8 mouse cellular contexts compared by ENCODE assay signal in the genomic region with DNA sequence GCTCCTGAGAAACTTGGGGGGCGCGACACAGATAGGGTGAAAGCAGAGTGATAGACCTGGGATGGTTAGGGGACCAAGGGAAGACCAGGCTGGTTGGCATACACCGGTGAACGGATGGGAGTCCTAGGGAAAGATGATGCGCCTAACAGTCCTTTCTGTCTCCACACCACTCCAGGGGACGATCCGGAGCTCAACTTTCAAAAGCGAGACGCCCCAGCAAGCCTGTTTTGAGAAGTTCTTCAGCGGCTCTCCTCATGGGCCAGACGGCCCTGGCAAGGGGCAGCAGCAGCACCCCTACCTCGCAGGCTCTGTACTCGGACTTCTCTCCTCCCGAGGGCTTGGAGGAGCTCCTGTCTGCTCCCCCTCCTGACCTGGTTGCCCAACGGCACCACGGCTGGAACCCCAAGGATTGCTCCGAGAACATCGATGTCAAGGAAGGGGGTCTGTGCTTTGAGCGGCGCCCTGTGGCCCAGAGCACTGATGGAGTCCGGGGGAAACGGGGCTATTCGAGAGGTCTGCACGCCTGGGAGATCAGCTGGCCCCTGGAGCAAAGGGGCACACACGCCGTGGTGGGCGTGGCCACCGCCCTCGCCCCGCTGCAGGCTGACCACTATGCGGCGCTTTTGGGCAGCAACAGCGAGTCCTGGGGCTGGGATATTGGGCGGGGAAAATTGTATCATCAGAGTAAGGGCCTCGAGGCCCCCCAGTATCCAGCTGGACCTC. TPM values are rescaled to one million over a fixed set of nuclear protein-coding genes. Genes with fewer than 3 reads are reported as not detected.
DNase-seq lines count a peak whose midpoint lies in the region; ATAC-seq and TF ChIP-seq lines count a peak whose summit lies in the region.

No protein-coding gene starts in this region.

- no peaks in the 10 kb centered on the region for H3K27me3 ChIP-seq in C2C12 (ENCODE audit: control insufficient read depth, insufficient read depth, insufficient read length)
- no peaks in the 10 kb centered on the region for H3K27me3 ChIP-seq in embryonic facial prominence, embryonic 13.5 days
- no peaks in the 10 kb centered on the region for H3K27me3 ChIP-seq in heart, embryonic 11.5 days (ENCODE audit: control insufficient read depth, insufficient read depth, low read length)
- no peaks in the 10 kb centered on the region for H3K27me3 ChIP-seq in kidney, embryonic 15.5 days
- H3K27me3 ChIP-seq in liver, embryonic 15.5 days, result no peaks in the 10 kb centered on the region
- H3K27me3 ChIP-seq in stomach, embryonic 16.5 days (ENCODE audit: control insufficient read depth, insufficient read depth, low read length), result no peaks in the 10 kb centered on the region

- H3K4me3 ChIP-seq in C2C12 (ENCODE audit: insufficient read depth, poor library complexity, severe bottlenecking), result peak overlapping the region; percentile 49
- H3K4me3 ChIP-seq in embryonic facial prominence, embryonic 13.5 days, result peak overlapping the region; percentile 58
- H3K4me3 ChIP-seq in heart, embryonic 11.5 days (ENCODE audit: low read depth, low read length), result peak overlapping the region; percentile 68
- H3K4me3 ChIP-seq in kidney, embryonic 15.5 days (replicated peaks), result peak overlapping the region; percentile 70
- peak overlapping the region; percentile 76 for H3K4me3 ChIP-seq in liver, embryonic 15.5 days (replicated peaks)
- H3K4me3 ChIP-seq in stomach, embryonic 16.5 days (replicated peaks; ENCODE audit: low read length), result peak overlapping the region; percentile 66

- DNase-seq in adrenal gland, postnatal 4 days (ENCODE audit: low spot score in 2 of 2), result peak; percentile 68 to 70
- DNase-seq in neural tube, embryonic 10.5 days (ENCODE audit: extremely low spot score, low spot score), result peak; percentile 85

- peaks cover 32% of the 10 kb centered on the region for H3K36me3 ChIP-seq in C2C12 (ENCODE audit: control insufficient read depth, insufficient read depth)
- H3K36me3 ChIP-seq in embryonic facial prominence, embryonic 13.5 days, result peaks cover 24% of the 10 kb centered on the region
- peaks cover 12% of the 10 kb centered on the region for H3K36me3 ChIP-seq in heart, embryonic 11.5 days (ENCODE audit: control insufficient read depth, insufficient read depth, low read length)
- peaks cover 23% of the 10 kb centered on the region for H3K36me3 ChIP-seq in kidney, embryonic 15.5 days
- peaks cover 30% of the 10 kb centered on the region for H3K36me3 ChIP-seq in liver, embryonic 15.5 days (replicated peaks)
- H3K36me3 ChIP-seq in stomach, embryonic 16.5 days (ENCODE audit: control insufficient read depth, insufficient read depth, low read length), result 0 out of 2 replicates have a peak, but pooled peaks cover 7% of the 10 kb centered on the region

- H3K4me1 ChIP-seq in embryonic facial prominence, embryonic 13.5 days, result peaks cover 54% of the 10 kb centered on the region
- H3K4me1 ChIP-seq in heart, embryonic 11.5 days (ENCODE audit: control insufficient read depth, insufficient read depth, low read length), result peaks cover 37% of the 10 kb centered on the region
- H3K4me1 ChIP-seq in kidney, embryonic 15.5 days, result peaks cover 71% of the 10 kb centered on the region
- H3K4me1 ChIP-seq in liver, embryonic 15.5 days (replicated peaks), result peaks cover 90% of the 10 kb centered on the region
- H3K4me1 ChIP-seq in stomach, embryonic 16.5 days (ENCODE audit: control insufficient read depth, insufficient read depth, low read length), result peaks cover 34% of the 10 kb centered on the region

- ATAC-seq in embryonic facial prominence, embryonic 13.5 days (ENCODE audit: insufficient number of reproducible peaks, insufficient read depth, low FRiP score, low TSS enrichment, low read depth), result no peak
- ATAC-seq in heart, embryonic 11.5 days (replicated peaks; ENCODE audit: insufficient number of reproducible peaks, low FRiP score, low TSS enrichment), result peak; percentile 28
- peak; percentile 4 for ATAC-seq in kidney, embryonic 15.5 days (replicated peaks; ENCODE audit: low FRiP score)
- peak; percentile 40 for ATAC-seq in liver, embryonic 15.5 days (ENCODE audit: insufficient read depth)
- peak; percentile 14; the same call in 1 of the 2 replicates for ATAC-seq in stomach, embryonic 16.5 days (ENCODE audit: insufficient read depth, low FRiP score)

- H3K4me2 ChIP-seq in embryonic facial prominence, embryonic 13.5 days, result peak overlapping the region; percentile 97
- peak overlapping the region; percentile 92 for H3K4me2 ChIP-seq in heart, embryonic 11.5 days
- peak overlapping the region; percentile 96 for H3K4me2 ChIP-seq in kidney, embryonic 15.5 days
- peak overlapping the region; percentile 98 for H3K4me2 ChIP-seq in liver, embryonic 15.5 days
- peak overlapping the region; percentile 93 for H3K4me2 ChIP-seq in stomach, embryonic 16.5 days (ENCODE audit: low read depth, low read length)

- peak overlapping the region; percentile 66 for H3ac ChIP-seq in C2C12 (ENCODE audit: control insufficient read depth, insufficient read length, low read depth)

- peaks cover 38% of the 10 kb centered on the region for H3K79me2 ChIP-seq in C2C12 (ENCODE audit: control insufficient read depth, insufficient read depth)

- H3K9ac ChIP-seq in embryonic facial prominence, embryonic 13.5 days, result peak overlapping the region; percentile 74
- H3K9ac ChIP-seq in heart, embryonic 11.5 days (ENCODE audit: low read depth, low read length), result peak overlapping the region; percentile 84
- peak overlapping the region; percentile 68 for H3K9ac ChIP-seq in kidney, embryonic 15.5 days
- H3K9ac ChIP-seq in liver, embryonic 15.5 days, result peak overlapping the region; percentile 85
- peak overlapping the region; percentile 81 for H3K9ac ChIP-seq in stomach, embryonic 16.5 days (ENCODE audit: low read length)

- peak; percentile 95 for TF ChIP-seq CTCF in C2C12 (IDR thresholded peaks at IDR 0.05; ENCODE audit: control insufficient read depth, insufficient read depth, insufficient read length)

- peaks cover 31% of the 10 kb centered on the region for H3K79me3 ChIP-seq in C2C12 (ENCODE audit: low read depth)

- under 1% methylated on average over 35 of the region's 35 CpGs for WGBS in embryonic facial prominence, embryonic 13.5 days
- WGBS in heart, embryonic 11.5 days (ENCODE audit: insufficient replicate concordance), result 1% methylated on average over 35 of the region's 35 CpGs
- under 1% methylated on average over 35 of the region's 35 CpGs for WGBS in kidney, embryonic 15.5 days
- WGBS in liver, embryonic 15.5 days (ENCODE audit: insufficient replicate concordance), result under 1% methylated on average over 35 of the region's 35 CpGs
- under 1% methylated on average over 35 of the region's 35 CpGs for WGBS in stomach, embryonic 16.5 days

- peak overlapping the region; percentile 92 for H3K27ac ChIP-seq in embryonic facial prominence, embryonic 13.5 days
- peak overlapping the region; percentile 92 for H3K27ac ChIP-seq in heart, embryonic 11.5 days (ENCODE audit: low read depth, low read length)
- peak overlapping the region; percentile 98 for H3K27ac ChIP-seq in kidney, embryonic 15.5 days
- H3K27ac ChIP-seq in liver, embryonic 15.5 days (replicated peaks), result peak overlapping the region; percentile 91
- H3K27ac ChIP-seq in stomach, embryonic 16.5 days (ENCODE audit: low read length), result peak overlapping the region; percentile 96

- no peaks in the 10 kb centered on the region for H3K9me3 ChIP-seq in embryonic facial prominence, embryonic 13.5 days
- H3K9me3 ChIP-seq in heart, embryonic 11.5 days (replicated peaks; ENCODE audit: control insufficient read depth, low read length), result no peaks in the 10 kb centered on the region
- no peaks in the 10 kb centered on the region for H3K9me3 ChIP-seq in kidney, embryonic 15.5 days (replicated peaks)
- H3K9me3 ChIP-seq in liver, embryonic 15.5 days (replicated peaks), result no peaks in the 10 kb centered on the region
- H3K9me3 ChIP-seq in stomach, embryonic 16.5 days (replicated peaks; ENCODE audit: control insufficient read depth, low read length), result no peaks in the 10 kb centered on the region

RNA-seq across cellular contexts. Expression of gene Spsb2, which starts 0.8 kb away (rescaled TPM):
- 24.8 TPM for polyA plus RNA-seq in C2C12 (2012; fragmentation: generic; extraction: Trizol)
- 10 to 100 TPM; 18.7 to 19.2 TPM for total RNA-seq in adrenal gland, postnatal 4 days (2021)
- 9.1 and 10.5 TPM in 2 replicates for polyA plus RNA-seq in embryonic facial prominence, embryonic 13.5 days (2015; fragmentation: Nextera tagmentation; extraction: Ambion mirVana)
- polyA plus RNA-seq in heart, embryonic 11.5 days (2014; fragmentation: Nextera tagmentation; extraction: Ambion mirVana), result 4.5 and 6.6 TPM in 2 replicates
- 15.3 and 18.2 TPM in 2 replicates for polyA plus RNA-seq in kidney, embryonic 15.5 days (2015; fragmentation: Nextera tagmentation; extraction: Ambion mirVana)
- 9.2 and 9.5 TPM in 2 replicates for polyA plus RNA-seq in liver, embryonic 15.5 days (2015; fragmentation: Nextera tagmentation; extraction: Ambion mirVana)
- polyA plus RNA-seq in stomach, embryonic 16.5 days (2015; fragmentation: Nextera tagmentation; extraction: Ambion mirVana), result 14.8 and 15.1 TPM in 2 replicates

RNA-seq across cellular contexts. Expression of gene Tpi1, which starts 4.9 kb away (rescaled TPM):
- 604 TPM for polyA plus RNA-seq in C2C12 (2012; fragmentation: generic; extraction: Trizol)
- 100 to 1,000 TPM; 422 to 439 TPM for total RNA-seq in adrenal gland, postnatal 4 days (2021)
- polyA plus RNA-seq in embryonic facial prominence, embryonic 13.5 days (2015; fragmentation: Nextera tagmentation; extraction: Ambion mirVana), result 710 and 723 TPM in 2 replicates
- polyA plus RNA-seq in heart, embryonic 11.5 days (2014; fragmentation: Nextera tagmentation; extraction: Ambion mirVana), result 1,419 and 1,543 TPM in 2 replicates
- polyA plus RNA-seq in kidney, embryonic 15.5 days (2015; fragmentation: Nextera tagmentation; extraction: Ambion mirVana), result 717 and 755 TPM in 2 replicates
- polyA plus RNA-seq in liver, embryonic 15.5 days (2015; fragmentation: Nextera tagmentation; extraction: Ambion mirVana), result 405 and 414 TPM in 2 replicates
- polyA plus RNA-seq in stomach, embryonic 16.5 days (2015; fragmentation: Nextera tagmentation; extraction: Ambion mirVana), result 938 and 959 TPM in 2 replicates

RNA-seq across cellular contexts. Expression of gene Usp5, which starts 20.1 kb away (rescaled TPM):
- polyA plus RNA-seq in C2C12 (2012; fragmentation: generic; extraction: Trizol), result 132 TPM
- 100 to 1,000 TPM; 141 to 148 TPM for total RNA-seq in adrenal gland, postnatal 4 days (2021)
- polyA plus RNA-seq in embryonic facial prominence, embryonic 13.5 days (2015; fragmentation: Nextera tagmentation; extraction: Ambion mirVana), result 149 and 163 TPM in 2 replicates
- polyA plus RNA-seq in heart, embryonic 11.5 days (2014; fragmentation: Nextera tagmentation; extraction: Ambion mirVana), result 87.3 and 98.3 TPM in 2 replicates
- polyA plus RNA-seq in kidney, embryonic 15.5 days (2015; fragmentation: Nextera tagmentation; extraction: Ambion mirVana), result 149 and 175 TPM in 2 replicates
- 54.9 and 55.4 TPM in 2 replicates for polyA plus RNA-seq in liver, embryonic 15.5 days (2015; fragmentation: Nextera tagmentation; extraction: Ambion mirVana)
- 128 and 139 TPM in 2 replicates for polyA plus RNA-seq in stomach, embryonic 16.5 days (2015; fragmentation: Nextera tagmentation; extraction: Ambion mirVana)

RNA-seq across cellular contexts. Expression of gene Cdca3, which starts 20.1 kb away (rescaled TPM):
- 69.9 TPM for polyA plus RNA-seq in C2C12 (2012; fragmentation: generic; extraction: Trizol)
- total RNA-seq in adrenal gland, postnatal 4 days (2021), result 10 to 100 TPM; 50.6 to 58.6 TPM
- polyA plus RNA-seq in embryonic facial prominence, embryonic 13.5 days (2015; fragmentation: Nextera tagmentation; extraction: Ambion mirVana), result 142 and 184 TPM in 2 replicates
- polyA plus RNA-seq in heart, embryonic 11.5 days (2014; fragmentation: Nextera tagmentation; extraction: Ambion mirVana), result 137 and 153 TPM in 2 replicates
- 178 and 185 TPM in 2 replicates for polyA plus RNA-seq in kidney, embryonic 15.5 days (2015; fragmentation: Nextera tagmentation; extraction: Ambion mirVana)
- 192 and 194 TPM in 2 replicates for polyA plus RNA-seq in liver, embryonic 15.5 days (2015; fragmentation: Nextera tagmentation; extraction: Ambion mirVana)
- 129 and 138 TPM in 2 replicates for polyA plus RNA-seq in stomach, embryonic 16.5 days (2015; fragmentation: Nextera tagmentation; extraction: Ambion mirVana)

RNA-seq across cellular contexts. Expression of gene Lrrc23, which starts 29.7 kb away (rescaled TPM):
- polyA plus RNA-seq in C2C12 (2012; fragmentation: generic; extraction: Trizol), result 0.13 TPM
- total RNA-seq in adrenal gland, postnatal 4 days (2021), result not detected
- 0.97 and 1.3 TPM in 2 replicates for polyA plus RNA-seq in embryonic facial prominence, embryonic 13.5 days (2015; fragmentation: Nextera tagmentation; extraction: Ambion mirVana)
- polyA plus RNA-seq in heart, embryonic 11.5 days (2014; fragmentation: Nextera tagmentation; extraction: Ambion mirVana), result not detected in 2 replicates
- polyA plus RNA-seq in kidney, embryonic 15.5 days (2015; fragmentation: Nextera tagmentation; extraction: Ambion mirVana), result 0.37 and 0.90 TPM in 2 replicates
- not detected in 2 replicates for polyA plus RNA-seq in liver, embryonic 15.5 days (2015; fragmentation: Nextera tagmentation; extraction: Ambion mirVana)
- 0.53 and 0.65 TPM in 2 replicates for polyA plus RNA-seq in stomach, embryonic 16.5 days (2015; fragmentation: Nextera tagmentation; extraction: Ambion mirVana)
